Mouse (Mus musculus): ENCODE measurements around the gene Ramp2. TPM values are rescaled to one million over a fixed set of nuclear protein-coding genes. Genes with fewer than 3 reads are reported as not detected.
A peak's percentile ranks its signal among the peaks of the same experiment; 100 is the strongest.

Gene Ramp2
- total RNA-seq, 1 experiment from 2014 or later, result not detected

- no peak for ATAC-seq (replicated peaks in 1 of 2; ENCODE audit: insufficient read depth in 1 of 2, low FRiP score in 2 of 2, low TSS enrichment in 1 of 2, low read depth in 1 of 2, poor library complexity in 2 of 2, severe bottlenecking in 2 of 2)
Observed at GRCm38 (mm10) chr11:101280837-101281236, 35.0 kb downstream of the Ramp2 start.

GRCm38 (mm10) chr11:101282896-101283295, 37.1 kb downstream of the Ramp2 start:
- ATAC-seq (replicated peaks in 1 of 2; ENCODE audit: insufficient read depth in 1 of 2, low FRiP score in 2 of 2, low TSS enrichment in 1 of 2, low read depth in 1 of 2, poor library complexity in 2 of 2, severe bottlenecking in 2 of 2), result no peak

GRCm38 (mm10) chr11:101283805-101284204, 38.0 kb downstream of the Ramp2 start:
- ATAC-seq (replicated peaks in 1 of 2; ENCODE audit: insufficient read depth in 1 of 2, low FRiP score in 2 of 2, low TSS enrichment in 1 of 2, low read depth in 1 of 2, poor library complexity in 2 of 2, severe bottlenecking in 2 of 2), result no peak

- ATAC-seq (replicated peaks in 1 of 2; ENCODE audit: insufficient read depth in 1 of 2, low FRiP score in 2 of 2, low TSS enrichment in 1 of 2, low read depth in 1 of 2, poor library complexity in 2 of 2, severe bottlenecking in 2 of 2), result no peak
Observed at GRCm38 (mm10) chr11:101287306-101287705, 41.5 kb downstream of the Ramp2 start.

- no peak for ATAC-seq (replicated peaks in 1 of 2; ENCODE audit: insufficient read depth in 1 of 2, low FRiP score in 2 of 2, low TSS enrichment in 1 of 2, low read depth in 1 of 2, poor library complexity in 2 of 2, severe bottlenecking in 2 of 2)
Observed at GRCm38 (mm10) chr11:101291231-101291630, 45.4 kb downstream of the Ramp2 start.

GRCm38 (mm10) chr11:101295191-101295590, 49.4 kb downstream of the Ramp2 start:
- ATAC-seq (replicated peaks in 1 of 2; ENCODE audit: insufficient read depth in 1 of 2, low FRiP score in 2 of 2, low TSS enrichment in 1 of 2, low read depth in 1 of 2, poor library complexity in 2 of 2, severe bottlenecking in 2 of 2), result no peak

GRCm38 (mm10) chr11:101300881-101301280, 55.1 kb downstream of the Ramp2 start:
- ATAC-seq (replicated peaks in 1 of 2; ENCODE audit: insufficient read depth in 1 of 2, low FRiP score in 2 of 2, low TSS enrichment in 1 of 2, low read depth in 1 of 2, poor library complexity in 2 of 2, severe bottlenecking in 2 of 2), result no peak

GRCm38 (mm10) chr11:101301299-101302003, 55.6 kb downstream of the Ramp2 start:
- peak in 1 of 2 experiments; percentile 16; a peak in 1 of 4 replicates for ATAC-seq (replicated peaks in 1 of 2; ENCODE audit: insufficient read depth in 1 of 2, low FRiP score in 2 of 2, low TSS enrichment in 1 of 2, low read depth in 1 of 2, poor library complexity in 2 of 2, severe bottlenecking in 2 of 2)

- ATAC-seq (replicated peaks in 1 of 2; ENCODE audit: insufficient read depth in 1 of 2, low FRiP score in 2 of 2, low TSS enrichment in 1 of 2, low read depth in 1 of 2, poor library complexity in 2 of 2, severe bottlenecking in 2 of 2), result peak; percentile 95 to 96
Observed at GRCm38 (mm10) chr11:101302004-101302798, 56.4 kb downstream of the Ramp2 start, which contains the start of gene Becn1. Becn1 (minus strand) TSS chr11:101302286.

- ATAC-seq (replicated peaks in 1 of 2; ENCODE audit: insufficient read depth in 1 of 2, low FRiP score in 2 of 2, low TSS enrichment in 1 of 2, low read depth in 1 of 2, poor library complexity in 2 of 2, severe bottlenecking in 2 of 2), result no peak
Observed at GRCm38 (mm10) chr11:101307744-101308143, 61.9 kb downstream of the Ramp2 start.

Other genes with a start within 250 kb of the Ramp2 start
- 7.5 and 32.6 TPM in 2 replicates for gene Atp6v0a1, start 236.6 kb upstream of the Ramp2 start, total RNA-seq (2017)
- gene Naglu, start 176.0 kb upstream of the Ramp2 start, total RNA-seq (2017), result 16.4 and 20.6 TPM in 2 replicates
- not detected in 2 replicates for gene Hsd17b1, start 167.6 kb upstream of the Ramp2 start, total RNA-seq (2017)
- 20.0 and 21.7 TPM in 2 replicates for gene Coasy, start 163.5 kb upstream of the Ramp2 start, total RNA-seq (2017)
- gene Mlx, start 158.8 kb upstream of the Ramp2 start, total RNA-seq (2017), result 36.5 and 57.0 TPM in 2 replicates
- 34.5 and 60.5 TPM in 2 replicates for gene Psmc3ip, start 150.6 kb upstream of the Ramp2 start, total RNA-seq (2017)
- 30.9 and 38.8 TPM in 2 replicates for gene Retreg3, start 126.1 kb upstream of the Ramp2 start, total RNA-seq (2017)
- gene Tubg1, start 126.1 kb upstream of the Ramp2 start, total RNA-seq (2017), result 30.0 and 47.4 TPM in 2 replicates
- not detected in 2 replicates for gene Tubg2, start 90.1 kb upstream of the Ramp2 start, total RNA-seq (2017)
- gene Cntnap1, start 75.5 kb upstream of the Ramp2 start, total RNA-seq (2017), result 0.31 TPM in 1 of 2 replicates, not detected in the other
- 0.50 TPM in 1 of 2 replicates, not detected in the other for gene Plekhh3, start 74.7 kb upstream of the Ramp2 start, total RNA-seq (2017)
- gene Ccr10, start 70.6 kb upstream of the Ramp2 start, total RNA-seq (2017), result not detected in 2 replicates
- 38.1 and 45.0 TPM in 2 replicates for gene Ezh1, start 19.6 kb upstream of the Ramp2 start, total RNA-seq (2017)
- 55.0 and 59.3 TPM in 2 replicates for gene Vps25, start 7.7 kb downstream of the Ramp2 start, total RNA-seq (2017)
- gene Wnk4, start 14.5 kb downstream of the Ramp2 start, total RNA-seq (2017), result 0.63 TPM in 1 of 2 replicates, not detected in the other
- 1.3 and 2.4 TPM in 2 replicates for gene Cntd1, start 33.0 kb downstream of the Ramp2 start, total RNA-seq (2017)
- 24.6 and 33.0 TPM in 2 replicates for gene Coa3, start 33.1 kb downstream of the Ramp2 start, total RNA-seq (2017)
- gene Becn1, start 56.3 kb downstream of the Ramp2 start, total RNA-seq (2017), result 139 and 177 TPM in 2 replicates
- 101 and 128 TPM in 2 replicates for gene Psme3, start 70.2 kb downstream of the Ramp2 start, total RNA-seq (2017)
- 1.1 and 2.6 TPM in 2 replicates for gene Aoc2, start 79.0 kb downstream of the Ramp2 start, total RNA-seq (2017)
- gene Aoc3, start 84.6 kb downstream of the Ramp2 start, total RNA-seq (2017), result 0.10 TPM in 1 of 2 replicates, not detected in the other
- gene G6pc, start 121.5 kb downstream of the Ramp2 start, total RNA-seq (2017), result not detected in 2 replicates
- 46.5 and 52.0 TPM in 2 replicates for gene Aarsd1, start 171.6 kb downstream of the Ramp2 start, total RNA-seq (2017)
- 1.6 TPM in 1 of 2 replicates, not detected in the other for gene Gm27029, start 178.8 kb downstream of the Ramp2 start, total RNA-seq (2017)
- 4.8 and 7.0 TPM in 2 replicates for gene Rundc1, start 179.1 kb downstream of the Ramp2 start, total RNA-seq (2017)
- gene Ptges3l, start 179.3 kb downstream of the Ramp2 start, total RNA-seq (2017), result 1.0 TPM in 1 of 2 replicates, not detected in the other
- gene Rpl27, start 196.3 kb downstream of the Ramp2 start, total RNA-seq (2017), result 2,436 and 4,983 TPM in 2 replicates
- 34.3 and 37.2 TPM in 2 replicates for gene Ifi35, start 202.4 kb downstream of the Ramp2 start, total RNA-seq (2017)
- gene Rnd2, start 219.0 kb downstream of the Ramp2 start, total RNA-seq (2017), result 5.3 and 5.8 TPM in 2 replicates
- 22.9 and 29.3 TPM in 2 replicates for gene Vat1, start 220.2 kb downstream of the Ramp2 start, total RNA-seq (2017)